Mouse (Mus musculus) ES-Bruce4 (cell line): Measurements from ENCODE around the gene Sin3a. TPM values are rescaled to one million over a fixed set of nuclear protein-coding genes. Genes with fewer than 3 reads are reported as not detected.

Experiments
- H3K27ac ChIP-seq: 2 replicates; pipeline ENCODE4 v1.5.1; 2012; ENCODE audit warnings: low read length, inconsistent platforms; ENCODE audit not compliant: insufficient read depth
- H3K27me3 ChIP-seq: 2 replicates; pipeline ENCODE4 v1.6.1; 2012; ENCODE audit warnings: mild to moderate bottlenecking, low read length, inconsistent platforms; ENCODE audit not compliant: control insufficient read depth, poor library complexity, insufficient read depth, severe bottlenecking
- H3K36me3 ChIP-seq: 2 replicates; pipeline ENCODE4 v1.6.1; 2012; ENCODE audit warnings: inconsistent platforms, mild to moderate bottlenecking, low read length, moderate library complexity; ENCODE audit not compliant: control insufficient read depth, poor library complexity, insufficient read depth, severe bottlenecking
- H3K4me1 ChIP-seq: one replicate; pipeline ENCODE4 v1.8.1; 2011; ENCODE audit warnings: low read length; ENCODE audit not compliant: control insufficient read depth, insufficient read depth
- H3K4me3 ChIP-seq: 2 replicates; pipeline ENCODE4 v1.5.1; 2011; ENCODE audit warnings: low read depth, mild to moderate bottlenecking, low read length
- H3K9ac ChIP-seq: 2 replicates; pipeline ENCODE4 v1.6.1; 2012; ENCODE audit warnings: low read depth, mild to moderate bottlenecking, inconsistent platforms; ENCODE audit not compliant: poor library complexity, severe bottlenecking
- H3K9me3 ChIP-seq: replicated peaks from 2 replicates; pipeline ENCODE4 v1.6.1; 2012; ENCODE audit warnings: mild to moderate bottlenecking, low read length, inconsistent platforms; ENCODE audit not compliant: control insufficient read depth, poor library complexity, insufficient read depth, severe bottlenecking
- CTCF ChIP-seq: IDR thresholded peaks from one replicate; pipeline ENCODE4 v1.8.1; 2011; ENCODE audit warnings: low read depth, low read length
- EP300 ChIP-seq: IDR thresholded peaks from 2 replicates; pipeline ENCODE4 v1.6.1; 2011; ENCODE audit warnings: low read depth, low read length; ENCODE audit not compliant: insufficient read depth
- POLR2A ChIP-seq: IDR thresholded peaks from one replicate; pipeline ENCODE4 v1.8.1; 2011; ENCODE audit warnings: low read length; ENCODE audit not compliant: insufficient read depth
- polyA plus RNA-seq: library from polyadenylated mRNA; stranded (reverse); fragments of >200 nt; gene quantifications from 2 replicates; pipeline ENCODE4 v1.2.4, GENCODE M21; 2011; ENCODE audit warnings: low read depth; ENCODE audit not compliant: missing spikeins, insufficient read depth, insufficient read length

Gene Sin3a
- polyA plus RNA-seq, 1 experiment, result 141 TPM

DNA sequence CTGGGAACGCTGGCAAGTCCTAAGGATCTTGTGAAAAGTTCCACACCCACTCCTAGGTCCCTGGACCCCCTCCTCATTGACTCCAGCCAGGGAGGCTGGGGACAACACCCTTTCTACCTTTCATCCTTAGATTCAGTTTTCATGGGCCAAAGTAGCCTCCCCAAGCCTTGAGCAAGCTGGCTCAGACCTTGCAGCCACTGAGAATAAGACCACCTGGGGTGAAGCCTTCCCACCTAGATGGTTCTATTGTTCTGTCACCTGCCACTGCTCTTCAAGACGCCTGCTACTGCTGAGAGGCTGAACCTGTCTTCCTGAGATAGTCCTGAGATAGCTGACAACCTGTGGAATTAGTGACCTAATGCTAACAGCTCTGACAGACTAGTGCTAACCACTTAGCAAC, 91.3 kb downstream of the Sin3a start:
- Histone ChIP-seq H3K4me1 (peaks cover 6% of the 10 kb centered on the region), H3K4me3 (no peak overlapping the region), H3K27me3 (no peaks in the 10 kb centered on the region), H3K27ac (no peak overlapping the region), H3K9me3 (no peaks in the 10 kb centered on the region), H3K9ac (no peak overlapping the region), H3K36me3 (no peaks in the 10 kb centered on the region)
- TF ChIP-seq EP300, result peak; percentile 57; the same call in 1 of the 2 replicates
- TF ChIP-seq CTCF, result no peak
- no peak for TF ChIP-seq POLR2A

GRCm38 (mm10) chr9:57166173-57166572, 94.3 kb downstream of the Sin3a start:
- no peak overlapping the region for H3K27ac ChIP-seq
- H3K9ac ChIP-seq, result no peak overlapping the region
- H3K27me3 ChIP-seq, result no peaks in the 10 kb centered on the region
- H3K4me3 ChIP-seq, result no peak overlapping the region
- no peaks in the 10 kb centered on the region for H3K36me3 ChIP-seq
- no peaks in the 10 kb centered on the region for H3K9me3 ChIP-seq
- peaks cover 9% of the 10 kb centered on the region for H3K4me1 ChIP-seq
- TF ChIP-seq EP300 (0 out of 2 replicates have a peak, but pooled peaks have one; percentile 36), CTCF (no peak)

GRCm38 (mm10) chr9:57168411-57168810, 96.6 kb downstream of the Sin3a start:
- no peak for TF ChIP-seq POLR2A
- no peak for TF ChIP-seq EP300
- no peak for TF ChIP-seq CTCF
- no peaks in the 10 kb centered on the region for H3K27me3 ChIP-seq
- peaks cover 7% of the 10 kb centered on the region for H3K4me1 ChIP-seq
- H3K4me3 ChIP-seq, result no peak overlapping the region
- no peaks in the 10 kb centered on the region for H3K9me3 ChIP-seq
- H3K27ac ChIP-seq, result no peak overlapping the region
- H3K36me3 ChIP-seq, result no peaks in the 10 kb centered on the region
- no peak overlapping the region for H3K9ac ChIP-seq

Other genes with a start within 250 kb of the Sin3a start
- not detected in 2 replicates for gene Odf3l1, start 207.4 kb upstream of the Sin3a start, polyA plus RNA-seq
- 0.48 and 0.53 TPM in 2 replicates for gene Cspg4, start 207.0 kb upstream of the Sin3a start, polyA plus RNA-seq
- 4.2 and 4.5 TPM in 2 replicates for gene Snx33, start 143.7 kb upstream of the Sin3a start, polyA plus RNA-seq
- gene Imp3, start 134.6 kb upstream of the Sin3a start, polyA plus RNA-seq, result 89.9 and 101 TPM in 2 replicates
- 18.1 and 18.5 TPM in 2 replicates for gene Snupn, start 121.2 kb upstream of the Sin3a start, polyA plus RNA-seq
- gene Ptpn9, start 77.1 kb upstream of the Sin3a start, polyA plus RNA-seq, result 13.7 and 14.8 TPM in 2 replicates
- gene Man2c1, start 58.6 kb downstream of the Sin3a start, polyA plus RNA-seq, result 79.9 and 86.8 TPM in 2 replicates
- 7.9 and 10.4 TPM in 2 replicates for gene Neil1, start 76.3 kb downstream of the Sin3a start, polyA plus RNA-seq
- gene Commd4, start 86.3 kb downstream of the Sin3a start, polyA plus RNA-seq, result 56.8 and 64.1 TPM in 2 replicates
- gene Trcg1, start 164.5 kb downstream of the Sin3a start, polyA plus RNA-seq, result not detected in 2 replicates
- 45.4 and 48.0 TPM in 2 replicates for gene 1700017B05Rik, start 190.6 kb downstream of the Sin3a start, polyA plus RNA-seq